Mouse (Mus musculus) E14TG2a.4 (cell line): ENCODE results near the gene Ccdc141.

Experiments
- H3K27me3 ChIP-seq: 2 replicates; pipeline ENCODE4 v1.6.1; 2014; ENCODE audit warnings: low read length, control low read depth; ENCODE audit not compliant: insufficient read depth
- H3K36me3 ChIP-seq: 2 replicates; pipeline ENCODE4 v1.6.1; 2014; ENCODE audit warnings: low read length, control low read depth; ENCODE audit not compliant: insufficient read depth
- H3K4me1 ChIP-seq: replicated peaks from 2 replicates; pipeline ENCODE4 v1.6.1; 2014; ENCODE audit warnings: low read depth, low read length, control low read depth
- H3K4me3 ChIP-seq: replicated peaks from 2 replicates; pipeline ENCODE4 v1.5.1; 2014; ENCODE audit warnings: mild to moderate bottlenecking, low read length
- H3K9me3 ChIP-seq: 2 replicates; pipeline ENCODE4 v1.6.1; 2014; ENCODE audit warnings: low read length, control low read depth
- CTCF ChIP-seq: conservative IDR thresholded peaks from 2 replicates; pipeline ENCODE4 v1.5.1; 2014; ENCODE audit warnings: low read length
- NANOG ChIP-seq: IDR thresholded peaks from 2 replicates; pipeline ENCODE4 v1.6.1; 2014; ENCODE audit warnings: borderline replicate concordance, low read length, mixed read lengths
- POU5F1 ChIP-seq: IDR thresholded peaks from 2 replicates; pipeline ENCODE4 v1.6.1; 2014; ENCODE audit warnings: low read length, borderline replicate concordance

Gene Ccdc141

GRCm38 (mm10) chr2:76972051-76972450 lies 198.4 kb downstream of the Ccdc141 start:
- Histone ChIP-seq H3K4me3 (no peak overlapping the region), H3K9me3 (no peaks in the 10 kb centered on the region), H3K27me3 (peaks cover 8% of the 10 kb centered on the region; the same call in 1 of the 2 replicates), H3K36me3 (no peaks in the 10 kb centered on the region), H3K4me1 (peaks cover 4% of the 10 kb centered on the region; the same call in 1 of the 2 replicates)
- TF ChIP-seq CTCF: no peak
- TF ChIP-seq NANOG: no peak
- TF ChIP-seq POU5F1: no peak

DNA sequence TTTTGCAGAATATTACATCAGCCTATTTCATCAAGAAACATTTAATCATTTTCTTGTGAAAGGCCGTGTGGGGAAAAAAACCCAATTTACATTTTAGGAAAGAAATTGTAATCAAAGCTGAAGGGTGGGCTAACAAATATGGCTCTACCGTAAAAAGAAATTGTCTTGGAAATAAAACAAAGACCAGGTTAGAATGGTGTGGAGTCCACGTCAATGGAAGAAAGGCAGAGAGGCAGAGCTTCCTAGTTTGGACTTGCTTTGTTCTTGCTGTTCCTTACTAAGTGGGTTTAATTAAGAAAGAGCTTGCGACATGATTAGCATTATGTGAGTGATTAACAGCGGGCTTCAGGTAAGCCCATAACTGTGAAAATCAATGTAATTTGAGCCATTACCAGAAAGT lies 199.4 kb downstream of the Ccdc141 start:
- peaks cover 4% of the 10 kb centered on the region; the same call in 1 of the 2 replicates for H3K4me1 ChIP-seq
- H3K9me3 ChIP-seq: no peaks in the 10 kb centered on the region
- TF ChIP-seq POU5F1: no peak
- TF ChIP-seq NANOG: no peak
- no peak for TF ChIP-seq CTCF
- no peaks in the 10 kb centered on the region for H3K36me3 ChIP-seq
- no peak overlapping the region for H3K4me3 ChIP-seq
- peaks cover 8% of the 10 kb centered on the region; the same call in 1 of the 2 replicates for H3K27me3 ChIP-seq

DNA sequence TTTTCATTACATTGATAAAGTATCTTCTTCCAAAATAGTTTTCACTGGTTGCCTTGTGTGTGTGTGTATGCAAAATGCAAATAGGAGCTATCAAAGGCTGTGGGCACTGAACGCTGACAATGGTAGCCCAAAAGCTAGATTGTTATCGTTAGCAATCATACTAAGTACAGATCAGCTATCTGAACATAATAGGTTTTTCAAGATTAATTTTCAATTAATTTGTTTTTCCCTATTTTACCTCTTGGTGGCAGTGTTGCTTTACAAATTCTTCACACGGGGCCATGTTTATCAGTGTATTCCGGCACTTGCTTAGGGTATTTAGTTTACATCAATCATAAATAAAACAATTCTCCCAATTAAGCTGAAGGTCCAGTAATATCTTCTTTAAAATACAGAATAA lies 199.8 kb downstream of the Ccdc141 start:
- H3K4me3 ChIP-seq: no peak overlapping the region
- no peaks in the 10 kb centered on the region for H3K36me3 ChIP-seq
- peaks cover 8% of the 10 kb centered on the region; the same call in 1 of the 2 replicates for H3K27me3 ChIP-seq
- no peak for TF ChIP-seq POU5F1
- TF ChIP-seq NANOG: no peak
- peak; percentile 32 for TF ChIP-seq CTCF
- H3K4me1 ChIP-seq: peaks cover 4% of the 10 kb centered on the region; the same call in 1 of the 2 replicates
- no peaks in the 10 kb centered on the region for H3K9me3 ChIP-seq

DNA sequence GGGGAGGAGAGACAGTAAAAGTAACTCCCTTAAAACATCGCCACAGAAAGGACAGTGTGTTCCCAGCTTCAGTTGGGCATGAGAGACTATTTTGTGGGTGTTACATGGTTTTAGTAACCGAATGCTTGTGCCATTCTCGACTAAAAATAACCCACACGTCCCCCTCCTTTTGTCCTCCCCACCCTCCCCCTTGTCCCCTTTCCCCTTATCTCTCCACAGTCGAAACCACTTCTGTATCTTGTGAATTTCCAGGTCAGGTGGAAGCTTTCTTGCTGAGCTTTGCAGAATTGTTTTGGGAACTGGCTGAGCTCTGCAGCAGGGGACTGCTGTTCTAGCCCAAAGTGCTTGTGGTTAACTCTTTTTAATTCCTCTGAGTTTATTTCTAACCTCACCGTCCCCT lies 200.2 kb downstream of the Ccdc141 start:
- peaks cover 5% of the 10 kb centered on the region; the same call in 1 of the 2 replicates for H3K27me3 ChIP-seq
- no peaks in the 10 kb centered on the region for H3K36me3 ChIP-seq
- H3K4me1 ChIP-seq: peaks cover 4% of the 10 kb centered on the region; the same call in 1 of the 2 replicates
- no peak overlapping the region for H3K4me3 ChIP-seq
- TF ChIP-seq NANOG (no peak), POU5F1 (no peak), CTCF (no peak)
- no peaks in the 10 kb centered on the region for H3K9me3 ChIP-seq

DNA sequence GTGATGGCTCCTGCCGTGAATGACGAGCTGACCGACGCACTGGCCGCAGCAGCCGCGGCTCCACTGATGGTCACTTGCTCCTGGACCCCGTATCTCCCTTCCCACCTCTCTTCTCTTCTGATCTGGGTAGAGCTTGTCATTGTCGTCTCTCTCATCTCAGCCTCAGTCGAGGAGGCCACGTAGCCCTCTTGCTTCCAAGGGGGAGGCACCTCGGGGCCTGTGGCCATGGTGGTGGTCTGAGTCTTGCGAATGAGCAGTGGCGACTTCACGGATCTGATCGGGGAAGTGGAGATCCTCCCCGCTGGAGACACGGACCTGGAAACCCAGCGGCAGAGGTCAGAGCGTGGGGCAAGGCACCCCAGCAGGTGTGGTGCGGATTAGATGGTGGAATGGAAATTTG lies 200.8 kb downstream of the Ccdc141 start:
- no peak overlapping the region for H3K4me3 ChIP-seq
- H3K4me1 ChIP-seq: peaks cover 4% of the 10 kb centered on the region; the same call in 1 of the 2 replicates
- TF ChIP-seq CTCF: no peak
- no peak for TF ChIP-seq POU5F1
- no peak for TF ChIP-seq NANOG

DNA sequence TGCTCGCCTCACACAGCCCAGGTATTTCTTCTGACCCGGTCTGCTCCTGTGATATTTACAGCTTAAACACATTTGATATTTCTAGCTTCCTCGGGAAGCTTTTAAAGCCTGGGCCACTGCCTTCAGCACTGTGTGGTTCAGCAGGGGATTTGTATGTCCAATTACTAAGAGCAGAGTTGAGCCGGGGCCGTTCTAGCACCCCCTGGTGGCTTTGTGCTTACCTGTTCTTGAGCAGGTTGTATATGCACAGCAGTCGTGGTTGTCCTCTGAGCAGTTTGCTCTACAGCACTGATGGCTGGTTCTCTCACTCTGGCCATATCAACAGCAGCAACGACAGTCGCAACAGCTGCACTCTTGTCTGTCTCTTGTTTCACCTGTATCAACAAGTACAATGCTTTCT lies 201.5 kb downstream of the Ccdc141 start:
- Histone ChIP-seq H3K36me3 (no peaks in the 10 kb centered on the region), H3K9me3 (no peaks in the 10 kb centered on the region), H3K27me3 (no peaks in the 10 kb centered on the region), H3K4me1 (peaks cover 4% of the 10 kb centered on the region; the same call in 1 of the 2 replicates), H3K4me3 (no peak overlapping the region)
- TF ChIP-seq NANOG: no peak
- peak; percentile 67 for TF ChIP-seq CTCF

More for the DNA sequence above, 200.8 kb downstream of the Ccdc141 start:
- Histone ChIP-seq H3K9me3 (no peaks in the 10 kb centered on the region), H3K27me3 (0 out of 2 replicates have a peak, but pooled peaks cover under 1% of the 10 kb centered on the region), H3K36me3 (no peaks in the 10 kb centered on the region)

- Histone ChIP-seq H3K9me3 (no peaks in the 10 kb centered on the region), H3K36me3 (no peaks in the 10 kb centered on the region), H3K4me3 (no peak overlapping the region), H3K27me3 (no peaks in the 10 kb centered on the region), H3K4me1 (peaks cover 4% of the 10 kb centered on the region; the same call in 1 of the 2 replicates)
- TF ChIP-seq POU5F1 (no peak), NANOG (no peak), CTCF (no peak)
These were observed 203.9 kb downstream of the Ccdc141 start for GRCm38 (mm10) chr2:76966582-76966981.

DNA sequence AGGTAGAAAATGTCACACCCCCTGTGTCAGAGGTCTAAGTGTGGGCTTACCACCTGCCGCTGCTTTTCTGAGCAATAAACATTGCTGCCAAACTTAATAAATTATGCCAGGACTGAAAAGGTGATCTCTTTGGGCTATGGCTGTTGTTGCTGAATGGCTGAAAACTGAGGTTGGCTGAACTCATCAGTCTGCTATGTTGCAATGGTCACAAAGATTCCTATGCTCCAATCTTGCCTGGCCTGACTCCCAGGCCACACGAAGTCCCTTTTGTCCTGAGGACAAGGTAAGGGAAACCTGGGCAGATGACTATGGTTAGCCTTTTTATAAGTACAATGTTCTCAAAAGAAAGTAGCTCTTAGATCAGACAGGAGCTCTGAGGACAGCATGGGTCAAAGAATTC lies 204.4 kb downstream of the Ccdc141 start:
- peaks cover 4% of the 10 kb centered on the region; the same call in 1 of the 2 replicates for H3K4me1 ChIP-seq
- no peak overlapping the region for H3K4me3 ChIP-seq
- H3K9me3 ChIP-seq: no peaks in the 10 kb centered on the region
- TF ChIP-seq CTCF (no peak), POU5F1 (no peak), NANOG (no peak)
- H3K36me3 ChIP-seq: no peaks in the 10 kb centered on the region
- no peaks in the 10 kb centered on the region for H3K27me3 ChIP-seq

- Histone ChIP-seq H3K4me3 (no peak overlapping the region), H3K4me1 (peaks cover 4% of the 10 kb centered on the region; the same call in 1 of the 2 replicates), H3K36me3 (no peaks in the 10 kb centered on the region), H3K9me3 (no peaks in the 10 kb centered on the region), H3K27me3 (no peaks in the 10 kb centered on the region)
- TF ChIP-seq POU5F1 (no peak), NANOG (no peak), CTCF (no peak)
These were observed 204.9 kb downstream of the Ccdc141 start for GRCm38 (mm10) chr2:76965542-76965941.

- Histone ChIP-seq H3K4me3 (no peak overlapping the region), H3K4me1 (no peaks in the 10 kb centered on the region), H3K9me3 (no peaks in the 10 kb centered on the region), H3K27me3 (no peaks in the 10 kb centered on the region), H3K36me3 (no peaks in the 10 kb centered on the region)
- TF ChIP-seq CTCF (no peak), NANOG (no peak), POU5F1 (no peak)
These were observed 208.4 kb downstream of the Ccdc141 start for GRCm38 (mm10) chr2:76962045-76962432.
